Mouse (Mus musculus): ENCODE results near the gene Mettl24. TPM values are rescaled to one million over a fixed set of nuclear protein-coding genes. Genes with fewer than 3 reads are reported as not detected.

Mettl24 gene
- polyA plus RNA-seq, 1 experiment from 2014 or later = 1.2 TPM

DNA sequence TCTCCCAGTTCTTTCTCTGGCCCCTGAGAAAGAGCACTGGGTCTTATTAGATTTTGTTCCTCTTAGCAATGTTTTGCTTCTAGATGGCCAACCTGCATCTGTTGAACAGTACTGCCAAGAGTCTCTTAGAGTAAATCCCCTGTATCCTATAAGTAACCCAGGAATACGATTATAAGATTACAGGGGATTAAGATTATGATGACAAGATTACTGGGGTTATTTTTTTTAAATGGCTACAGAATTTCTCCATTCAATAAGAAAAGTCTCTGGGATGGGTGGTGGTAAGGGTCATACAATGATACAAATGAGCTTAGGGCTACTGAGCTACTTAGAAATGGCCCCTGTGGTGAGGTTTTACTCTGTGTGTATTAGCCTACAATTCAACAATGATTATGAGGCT is 37.7 kb upstream of the Mettl24 start:
- ATAC-seq (replicated peaks; ENCODE audit: low FRiP score) (no peak), DNase-seq (ENCODE audit: low spot score) (no peak)
- Histone ChIP-seq H3K4me3 (ENCODE audit: low read depth, low read length) (no peak overlapping the region), H3K4me1 (replicated peaks; ENCODE audit: control insufficient read depth, insufficient read depth, low read length) (no peaks in the 10 kb centered on the region), H3K27ac (ENCODE audit: low read depth, low read length) (no peak overlapping the region), H3K9ac (ENCODE audit: low read length) (no peak overlapping the region), H3K36me3 (ENCODE audit: control insufficient read depth, insufficient read depth, low read length) (no peaks in the 10 kb centered on the region), H3K4me2 (ENCODE audit: low read depth, low read length, severe bottlenecking) (no peak overlapping the region), H3K9me3 (ENCODE audit: control insufficient read depth, low read length) (no peaks in the 10 kb centered on the region), H3K27me3 (ENCODE audit: control insufficient read depth, insufficient read depth, low read length) (no peaks in the 10 kb centered on the region)
- WGBS = 73% methylated on average over 1 of the region's 1 CpGs

DNA sequence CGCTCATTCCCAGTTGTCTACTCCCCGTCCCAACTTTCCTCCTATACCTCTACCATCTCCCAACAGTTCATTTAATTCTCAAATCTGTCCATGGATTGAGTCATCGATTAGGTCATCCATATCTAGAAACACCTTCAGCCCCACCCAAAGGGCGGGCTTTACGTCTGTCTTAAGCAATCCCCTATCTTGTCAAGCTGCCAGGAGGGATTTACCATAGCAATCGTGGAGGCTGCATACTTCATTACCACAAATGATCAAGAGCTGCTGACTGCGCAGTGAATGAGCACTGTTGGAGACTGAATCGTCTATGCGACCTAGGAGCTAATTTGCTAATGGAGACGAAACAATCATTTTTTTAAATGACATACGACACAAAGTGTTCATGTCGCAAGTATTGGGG is 34.3 kb upstream of the Mettl24 start:
- DNase-seq (ENCODE audit: low spot score) = no peak

DNA sequence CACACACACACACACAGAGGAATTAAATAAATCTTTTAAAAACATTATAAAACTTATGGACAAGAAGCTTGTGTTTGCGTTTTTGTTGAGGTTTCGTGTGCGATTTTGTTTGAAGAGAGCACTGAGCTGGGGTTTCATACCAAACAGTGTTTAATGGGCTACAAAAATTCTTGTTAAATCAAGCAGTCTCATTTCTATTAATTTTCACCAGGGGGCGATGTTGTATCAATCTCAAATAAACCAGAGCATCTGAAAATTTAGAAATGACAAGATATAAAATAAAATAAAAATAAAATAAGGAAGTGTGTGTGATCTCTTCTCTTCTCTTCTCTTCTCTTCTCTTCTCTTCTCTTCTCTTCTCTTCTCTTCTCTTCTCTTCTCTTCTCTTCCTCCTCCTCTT is 33.4 kb upstream of the Mettl24 start:
- H3K27ac ChIP-seq (ENCODE audit: low read depth, low read length) = no peak overlapping the region
- DNase-seq (ENCODE audit: low spot score) (no peak), ATAC-seq (replicated peaks; ENCODE audit: low FRiP score) (no peak)
- H3K27me3 ChIP-seq (ENCODE audit: control insufficient read depth, insufficient read depth, low read length) = no peaks in the 10 kb centered on the region
- H3K36me3 ChIP-seq (ENCODE audit: control insufficient read depth, insufficient read depth, low read length) = no peaks in the 10 kb centered on the region
- H3K4me2 ChIP-seq (ENCODE audit: low read depth, low read length, severe bottlenecking) = no peak overlapping the region
- no peak overlapping the region for H3K4me3 ChIP-seq (ENCODE audit: low read depth, low read length)
- WGBS = 36% methylated on average over 4 of the region's 4 CpGs
- no peak overlapping the region for H3K9ac ChIP-seq (ENCODE audit: low read length)
- no peaks in the 10 kb centered on the region; the same call in 1 of the 2 replicates for H3K4me1 ChIP-seq (replicated peaks; ENCODE audit: control insufficient read depth, insufficient read depth, low read length)
- H3K9me3 ChIP-seq (ENCODE audit: control insufficient read depth, low read length) = no peaks in the 10 kb centered on the region

More for the DNA sequence above, 34.3 kb upstream of the Mettl24 start:
- no peaks in the 10 kb centered on the region for H3K36me3 ChIP-seq (ENCODE audit: control insufficient read depth, insufficient read depth, low read length)
- H3K27me3 ChIP-seq (ENCODE audit: control insufficient read depth, insufficient read depth, low read length) = no peaks in the 10 kb centered on the region
- 89% methylated on average over 12 of the region's 12 CpGs for whole genome bisulfite sequencing
- ATAC-seq (replicated peaks; ENCODE audit: low FRiP score) = no peak
- no peak overlapping the region for H3K4me3 ChIP-seq (ENCODE audit: low read depth, low read length)
- H3K27ac ChIP-seq (ENCODE audit: low read depth, low read length) = no peak overlapping the region
- no peaks in the 10 kb centered on the region for H3K9me3 ChIP-seq (ENCODE audit: control insufficient read depth, low read length)
- H3K9ac ChIP-seq (ENCODE audit: low read length) = no peak overlapping the region
- no peaks in the 10 kb centered on the region; the same call in 1 of the 2 replicates for H3K4me1 ChIP-seq (replicated peaks; ENCODE audit: control insufficient read depth, insufficient read depth, low read length)
- H3K4me2 ChIP-seq (ENCODE audit: low read depth, low read length, severe bottlenecking) = no peak overlapping the region

DNA sequence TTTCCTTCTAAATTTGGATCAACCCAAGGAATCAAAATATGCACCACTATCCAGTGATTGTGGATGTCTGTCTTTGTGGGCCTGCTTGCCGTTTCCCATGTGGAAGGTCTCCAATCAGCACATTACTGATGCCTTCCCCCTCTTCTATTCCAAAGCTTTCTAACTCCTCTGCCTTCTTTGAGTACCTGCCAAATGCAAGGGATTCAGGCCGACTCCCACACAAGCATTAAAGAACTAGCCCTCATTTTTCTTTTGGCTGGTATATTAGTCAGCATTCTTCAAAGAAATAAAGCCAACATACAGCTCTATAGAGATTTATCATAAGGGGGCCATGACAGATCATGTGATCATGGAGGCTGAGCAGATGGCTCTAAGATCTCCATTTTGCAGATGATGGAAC is 31.4 kb upstream of the Mettl24 start:
- no peak overlapping the region for H3K4me2 ChIP-seq (ENCODE audit: low read depth, low read length, severe bottlenecking)
- H3K36me3 ChIP-seq (ENCODE audit: control insufficient read depth, insufficient read depth, low read length) = no peaks in the 10 kb centered on the region
- H3K4me1 ChIP-seq (replicated peaks; ENCODE audit: control insufficient read depth, insufficient read depth, low read length) = no peaks in the 10 kb centered on the region; the same call in 1 of the 2 replicates
- no peaks in the 10 kb centered on the region for H3K27me3 ChIP-seq (ENCODE audit: control insufficient read depth, insufficient read depth, low read length)
- DNase-seq (ENCODE audit: low spot score) (no peak), ATAC-seq (replicated peaks; ENCODE audit: low FRiP score) (no peak)
- H3K9me3 ChIP-seq (ENCODE audit: control insufficient read depth, low read length) = no peaks in the 10 kb centered on the region
- WGBS = 89% methylated on average over 2 of the region's 2 CpGs
- H3K27ac ChIP-seq (ENCODE audit: low read depth, low read length) = no peak overlapping the region
- no peak overlapping the region for H3K4me3 ChIP-seq (ENCODE audit: low read depth, low read length)
- no peak overlapping the region for H3K9ac ChIP-seq (ENCODE audit: low read length)

DNA sequence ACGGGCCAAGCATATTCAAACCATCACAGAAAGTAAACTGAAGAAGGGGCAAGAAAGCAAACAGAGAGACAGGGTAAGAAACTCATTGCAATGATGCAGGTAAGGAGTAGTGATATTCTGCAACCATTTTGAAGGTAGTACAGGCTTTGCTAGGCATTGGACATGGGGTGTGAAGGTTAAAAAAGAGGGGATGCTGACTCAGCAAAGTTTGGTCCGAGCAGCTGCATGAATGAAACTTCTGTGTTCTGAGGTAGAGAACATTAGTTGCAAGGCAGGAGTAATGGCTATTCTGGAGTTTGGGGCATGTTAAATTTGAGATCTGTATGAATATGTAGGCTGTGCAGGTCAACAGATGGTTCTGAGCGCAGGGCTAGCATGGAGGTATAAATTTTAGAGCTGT is 17.8 kb upstream of the Mettl24 start:
- no peaks in the 10 kb centered on the region for H3K27me3 ChIP-seq (ENCODE audit: control insufficient read depth, insufficient read depth, low read length)
- no peaks in the 10 kb centered on the region for H3K36me3 ChIP-seq (ENCODE audit: control insufficient read depth, insufficient read depth, low read length)
- H3K4me2 ChIP-seq (ENCODE audit: low read depth, low read length, severe bottlenecking) = no peak overlapping the region
- DNase-seq (ENCODE audit: low spot score) (peak; percentile 17), ATAC-seq (replicated peaks; ENCODE audit: low FRiP score) (no peak)
- H3K4me3 ChIP-seq (ENCODE audit: low read depth, low read length) = no peak overlapping the region
- 88% methylated on average over 3 of the region's 3 CpGs for WGBS
- H3K9me3 ChIP-seq (ENCODE audit: control insufficient read depth, low read length) = no peaks in the 10 kb centered on the region
- H3K4me1 ChIP-seq (replicated peaks; ENCODE audit: control insufficient read depth, insufficient read depth, low read length) = no peaks in the 10 kb centered on the region
- no peak overlapping the region for H3K9ac ChIP-seq (ENCODE audit: low read length)
- no peak overlapping the region for H3K27ac ChIP-seq (ENCODE audit: low read depth, low read length)

DNA sequence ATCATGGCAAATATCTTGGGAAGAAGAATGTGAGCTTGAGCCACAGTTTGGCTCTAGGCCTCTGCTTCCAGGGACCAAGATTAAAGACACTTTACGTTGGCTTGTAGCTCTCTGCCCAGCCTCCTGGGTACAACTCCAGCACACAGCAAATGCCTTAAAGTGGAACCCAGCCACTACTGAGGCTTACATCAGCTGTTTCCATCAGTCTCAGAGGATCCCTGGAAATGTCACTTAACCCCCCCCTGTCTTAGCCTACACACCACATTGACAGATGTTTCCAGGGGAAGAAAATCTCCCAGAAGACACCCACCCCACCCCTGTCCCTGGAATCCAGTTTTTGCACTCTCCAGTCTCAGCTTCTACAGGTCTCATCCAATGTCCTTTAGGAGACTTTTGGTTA is 16.1 kb upstream of the Mettl24 start:
- Histone ChIP-seq H3K9ac (ENCODE audit: low read length) (no peak overlapping the region), H3K36me3 (ENCODE audit: control insufficient read depth, insufficient read depth, low read length) (no peaks in the 10 kb centered on the region), H3K4me2 (ENCODE audit: low read depth, low read length, severe bottlenecking) (no peak overlapping the region), H3K4me3 (ENCODE audit: low read depth, low read length) (no peak overlapping the region), H3K4me1 (replicated peaks; ENCODE audit: control insufficient read depth, insufficient read depth, low read length) (no peaks in the 10 kb centered on the region), H3K27ac (ENCODE audit: low read depth, low read length) (no peak overlapping the region), H3K27me3 (ENCODE audit: control insufficient read depth, insufficient read depth, low read length) (no peaks in the 10 kb centered on the region), H3K9me3 (ENCODE audit: control insufficient read depth, low read length) (no peaks in the 10 kb centered on the region)
- WGBS = 80% methylated on average over 1 of the region's 1 CpGs
- no peak for ATAC-seq (replicated peaks; ENCODE audit: low FRiP score)
- peak; percentile 6 for DNase-seq (ENCODE audit: low spot score)

DNA sequence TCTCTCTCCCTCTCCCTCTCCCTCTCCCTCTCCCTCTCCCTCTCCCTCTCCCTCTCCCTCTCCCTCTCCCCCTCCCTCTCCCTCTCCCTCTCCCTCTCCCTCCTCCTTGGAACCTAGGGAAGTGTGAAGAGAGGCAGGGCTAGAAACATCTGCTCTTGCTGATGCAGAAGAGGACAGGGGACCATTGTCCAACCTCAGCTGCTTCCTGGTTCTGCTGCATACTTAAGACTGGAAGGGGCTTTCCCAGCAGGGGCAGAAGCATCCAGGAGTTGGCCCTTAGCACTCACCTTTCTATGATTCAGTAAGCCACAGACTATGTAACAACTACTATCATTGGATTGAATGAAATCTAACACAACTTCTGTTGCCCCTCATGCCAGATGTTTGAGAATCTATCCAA is 14.4 kb upstream of the Mettl24 start:
- Histone ChIP-seq H3K9ac (ENCODE audit: low read length) (no peak overlapping the region), H3K27me3 (ENCODE audit: control insufficient read depth, insufficient read depth, low read length) (no peaks in the 10 kb centered on the region), H3K4me2 (ENCODE audit: low read depth, low read length, severe bottlenecking) (no peak overlapping the region), H3K4me3 (ENCODE audit: low read depth, low read length) (no peak overlapping the region), H3K9me3 (ENCODE audit: control insufficient read depth, low read length) (no peaks in the 10 kb centered on the region), H3K36me3 (ENCODE audit: control insufficient read depth, insufficient read depth, low read length) (no peaks in the 10 kb centered on the region), H3K4me1 (replicated peaks; ENCODE audit: control insufficient read depth, insufficient read depth, low read length) (no peaks in the 10 kb centered on the region), H3K27ac (ENCODE audit: low read depth, low read length) (no peak overlapping the region)
- DNase-seq (ENCODE audit: low spot score) (peak; percentile 41), ATAC-seq (replicated peaks; ENCODE audit: low FRiP score) (no peak)

DNA sequence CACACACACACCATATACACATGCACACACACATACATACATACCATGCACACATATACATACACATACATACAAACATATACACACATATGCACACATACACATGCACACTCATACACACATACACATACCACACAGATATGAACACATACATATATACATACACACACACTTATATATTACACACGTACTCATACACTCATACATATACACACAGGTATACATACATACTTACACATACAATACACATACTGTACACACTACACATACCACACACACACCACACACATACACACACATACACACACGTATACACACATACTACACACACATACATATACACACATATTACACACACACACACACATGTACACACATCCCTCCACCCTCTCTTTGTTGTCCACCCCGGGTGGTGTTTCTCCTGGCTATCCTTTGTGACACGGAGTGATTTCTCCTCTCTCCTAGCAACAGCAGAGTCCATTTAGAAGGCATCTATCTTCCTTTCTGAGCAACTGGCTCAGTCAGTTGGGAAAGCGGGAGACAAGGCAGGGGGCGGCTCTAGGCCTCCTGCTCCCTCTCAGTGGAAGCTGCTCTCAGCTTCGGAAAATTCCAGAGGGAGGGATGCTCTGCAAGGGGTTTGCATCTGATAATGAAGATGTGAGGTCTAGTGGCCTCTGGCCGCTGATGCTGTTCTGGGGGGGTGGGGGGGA is 10.3 kb upstream of the Mettl24 start:
- no peak overlapping the region for H3K4me2 ChIP-seq (ENCODE audit: low read depth, low read length, severe bottlenecking)
- no peaks in the 10 kb centered on the region for H3K9me3 ChIP-seq (ENCODE audit: control insufficient read depth, low read length)
- WGBS = 54% methylated on average over 8 of the region's 8 CpGs
- H3K27me3 ChIP-seq (ENCODE audit: control insufficient read depth, insufficient read depth, low read length) = no peaks in the 10 kb centered on the region
- no peak overlapping the region for H3K4me3 ChIP-seq (ENCODE audit: low read depth, low read length)
- ATAC-seq (replicated peaks; ENCODE audit: low FRiP score) (no peak), DNase-seq (ENCODE audit: low spot score) (no peak)
- no peaks in the 10 kb centered on the region for H3K4me1 ChIP-seq (replicated peaks; ENCODE audit: control insufficient read depth, insufficient read depth, low read length)
- no peak overlapping the region for H3K9ac ChIP-seq (ENCODE audit: low read length)
- H3K36me3 ChIP-seq (ENCODE audit: control insufficient read depth, insufficient read depth, low read length) = no peaks in the 10 kb centered on the region
- no peak overlapping the region for H3K27ac ChIP-seq (ENCODE audit: low read depth, low read length)

DNA sequence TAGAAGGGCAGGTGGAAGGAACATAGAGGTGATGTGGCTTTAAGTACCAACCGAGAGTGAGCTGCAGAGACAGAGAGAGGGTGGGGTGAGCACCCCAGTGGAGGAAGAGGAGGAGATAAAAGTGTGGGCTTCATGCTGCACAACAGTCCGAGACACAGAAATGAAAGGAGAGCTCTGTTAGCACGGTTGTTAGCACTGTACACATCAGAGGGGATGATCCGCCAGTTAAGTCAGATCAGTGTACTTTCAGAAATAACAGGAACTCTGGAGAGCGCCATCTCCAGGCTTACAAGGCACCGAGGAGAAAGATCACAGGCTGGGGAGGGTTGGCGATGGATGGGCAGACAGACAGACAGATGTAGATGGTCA is 9.8 kb upstream of the Mettl24 start:
- Histone ChIP-seq H3K9me3 (ENCODE audit: control insufficient read depth, low read length) (no peaks in the 10 kb centered on the region), H3K4me1 (replicated peaks; ENCODE audit: control insufficient read depth, insufficient read depth, low read length) (no peaks in the 10 kb centered on the region), H3K4me2 (ENCODE audit: low read depth, low read length, severe bottlenecking) (no peak overlapping the region), H3K4me3 (ENCODE audit: low read depth, low read length) (no peak overlapping the region), H3K27ac (ENCODE audit: low read depth, low read length) (no peak overlapping the region), H3K36me3 (ENCODE audit: control insufficient read depth, insufficient read depth, low read length) (no peaks in the 10 kb centered on the region), H3K27me3 (ENCODE audit: control insufficient read depth, insufficient read depth, low read length) (no peaks in the 10 kb centered on the region), H3K9ac (ENCODE audit: low read length) (no peak overlapping the region)
- no peak for ATAC-seq (replicated peaks; ENCODE audit: low FRiP score)
- WGBS = 70% methylated on average over 7 of the region's 7 CpGs
- no peak for DNase-seq (ENCODE audit: low spot score)

Measured in forebrain, embryonic 11.5 days (tissue).